Mouse (Mus musculus): Measurements from ENCODE around the gene Foxl2. TPM values are rescaled to one million over a fixed set of nuclear protein-coding genes. Genes with fewer than 3 reads are reported as not detected.

Gene Foxl2
- total RNA-seq, 2 experiments from 2014 or later: 0.79 to 1.1 TPM

- intact Hi-C loops (cut with DNase I): loop anchor here (5.0 to 10.0 kb wide), 2 partner anchors 315 to 912 kb away; no protein-coding TSS in a partner anchor
- no peak for DNase-seq (ENCODE audit: extremely low spot score in 1 of 2, low spot score in 2 of 2)
These were observed 4.8 kb downstream of the Foxl2 start for GRCm38 (mm10) chr9:98959851-98960250.

GRCm38 (mm10) chr9:98960348-98960747 lies 5.3 kb downstream of the Foxl2 start:
- intact Hi-C loops (cut with DNase I): no loop called here

GRCm38 (mm10) chr9:98961591-98962477 lies 6.7 kb downstream of the Foxl2 start:
- no peak for DNase-seq (ENCODE audit: extremely low spot score in 1 of 2, low spot score in 2 of 2)
- intact Hi-C loops (cut with DNase I): no loop called here

More at GRCm38 (mm10) chr9:98960348-98960747, 5.3 kb downstream of the Foxl2 start:
- DNase-seq (ENCODE audit: extremely low spot score in 1 of 2, low spot score in 2 of 2): no peak

GRCm38 (mm10) chr9:98962478-98963142 lies 7.5 kb downstream of the Foxl2 start:
- intact Hi-C loops (cut with DNase I): no loop called here
- peak in 1 of 2 experiments; percentile 47 for DNase-seq (ENCODE audit: extremely low spot score in 1 of 2, low spot score in 2 of 2)

- intact Hi-C loops (cut with DNase I): no loop called here
These were observed 8.6 kb downstream of the Foxl2 start for GRCm38 (mm10) chr9:98963661-98964060.

GRCm38 (mm10) chr9:98965084-98965483 lies 10.0 kb downstream of the Foxl2 start:
- intact Hi-C loops (cut with DNase I): no loop called here
- DNase-seq (ENCODE audit: extremely low spot score in 1 of 2, low spot score in 2 of 2): peak in 1 of 2 experiments; percentile 73

More at GRCm38 (mm10) chr9:98963661-98964060, 8.6 kb downstream of the Foxl2 start:
- peak in 1 of 2 experiments; percentile 33 for DNase-seq (ENCODE audit: extremely low spot score in 1 of 2, low spot score in 2 of 2)

GRCm38 (mm10) chr9:98973101-98973521 lies 18.0 kb downstream of the Foxl2 start:
- intact Hi-C loops (cut with DNase I): no loop called here
- peak in 1 of 2 experiments; percentile 57 for DNase-seq (ENCODE audit: extremely low spot score in 1 of 2, low spot score in 2 of 2)

- no peak for DNase-seq (ENCODE audit: extremely low spot score in 1 of 2, low spot score in 2 of 2)
- intact Hi-C loops (cut with DNase I): no loop called here
These were observed 18.5 kb downstream of the Foxl2 start for GRCm38 (mm10) chr9:98973561-98973960.

GRCm38 (mm10) chr9:98974898-98975297 lies 19.8 kb downstream of the Foxl2 start:
- intact Hi-C loops (cut with DNase I): loop anchor here (5.0 kb wide), 1 partner anchor 402 kb away; no protein-coding TSS in a partner anchor
- no peak for DNase-seq (ENCODE audit: extremely low spot score in 1 of 2, low spot score in 2 of 2)

GRCm38 (mm10) chr9:98976081-98976480 lies 21.0 kb downstream of the Foxl2 start:
- intact Hi-C loops (cut with DNase I): loop anchor here (5.0 kb wide), 1 partner anchor 401 kb away; no protein-coding TSS in a partner anchor
- DNase-seq (ENCODE audit: extremely low spot score in 1 of 2, low spot score in 2 of 2): no peak

- DNase-seq (ENCODE audit: extremely low spot score in 1 of 2, low spot score in 2 of 2): no peak
- intact Hi-C loops (cut with DNase I): loop anchor here (5.0 kb wide), 1 partner anchor 401 kb away; no protein-coding TSS in a partner anchor
These were observed 21.4 kb downstream of the Foxl2 start for GRCm38 (mm10) chr9:98976520-98976919.

- intact Hi-C loops (cut with DNase I): loop anchor here (5.0 to 10.0 kb wide), 2 partner anchors 398 to 475 kb away; partner anchors contain the start of gene Nme9
- DNase-seq (ENCODE audit: extremely low spot score in 1 of 2, low spot score in 2 of 2): peak; percentile 78 to 90
These were observed 24.6 kb downstream of the Foxl2 start for GRCm38 (mm10) chr9:98979431-98980416.

GRCm38 (mm10) chr9:98985800-98986475 lies 30.9 kb downstream of the Foxl2 start, which contains the start of gene Faim:
Faim (plus strand) TSS chr9:98986373.
- intact Hi-C loops (cut with DNase I): loop anchor here (10.0 kb wide), 1 partner anchor 469 kb away; the partner anchor contains the start of gene Nme9
- peak; percentile 100 for DNase-seq (ENCODE audit: extremely low spot score in 1 of 2, low spot score in 2 of 2)

- intact Hi-C loops (cut with DNase I): loop anchor here (10.0 kb wide), 1 partner anchor 468 kb away; the partner anchor contains the start of gene Nme9
- DNase-seq (ENCODE audit: extremely low spot score in 1 of 2, low spot score in 2 of 2): no peak
These were observed 31.5 kb downstream of the Foxl2 start for GRCm38 (mm10) chr9:98986476-98987096.

GRCm38 (mm10) chr9:98987131-98987530 lies 32.0 kb downstream of the Foxl2 start:
- DNase-seq (ENCODE audit: extremely low spot score in 1 of 2, low spot score in 2 of 2): no peak
- intact Hi-C loops (cut with DNase I): loop anchor here (10.0 kb wide), 1 partner anchor 468 kb away; the partner anchor contains the start of gene Nme9

- intact Hi-C loops (cut with DNase I): no loop called here
- DNase-seq (ENCODE audit: extremely low spot score in 1 of 2, low spot score in 2 of 2): no peak
These were observed 39.0 kb downstream of the Foxl2 start for GRCm38 (mm10) chr9:98994103-98994502.

- intact Hi-C loops (cut with DNase I): no loop called here
- DNase-seq (ENCODE audit: extremely low spot score in 1 of 2, low spot score in 2 of 2): peak in 1 of 2 experiments; percentile 17
These were observed 44.8 kb downstream of the Foxl2 start for GRCm38 (mm10) chr9:98999881-99000339.

Measured in left cerebral cortex, postnatal 10 days (tissue).